Mouse (Mus musculus) olfactory bulb, adult 2 months (tissue): ENCODE measurements around the gene Gm30191. TPM values are rescaled to one million over a fixed set of nuclear protein-coding genes. Genes with fewer than 3 reads are reported as not detected.
"Not testable (repeated sequence)": the region's sequence is repeated elsewhere in the genome, so short reads cannot be mapped to it uniquely, and the experiment has no call there.

Experiments
- H3K27ac ChIP-seq: fragments of 200-500 bp; 2 replicates; pipeline ENCODE4 v1.5.1; 2012; ENCODE audit warnings: low read depth, low read length; ENCODE audit not compliant: insufficient read depth
- H3K4me1 ChIP-seq: fragments of 200-500 bp; 2 replicates; pipeline ENCODE4 v1.6.1; 2012; ENCODE audit warnings: low read length; ENCODE audit not compliant: control insufficient read depth, insufficient read depth
- H3K4me3 ChIP-seq: fragments of 200-500 bp; 2 replicates; pipeline ENCODE4 v1.5.1; 2012; ENCODE audit warnings: mild to moderate bottlenecking, low read depth, low read length, moderate library complexity; ENCODE audit not compliant: insufficient read depth
- CTCF ChIP-seq: fragments of 200-500 bp; IDR thresholded peaks from 2 replicates; pipeline ENCODE4 v1.5.1; 2012; ENCODE audit warnings: low read depth, mild to moderate bottlenecking, low read length, moderate library complexity; ENCODE audit not compliant: insufficient read depth
- POLR2A ChIP-seq: fragments of 200-500 bp; IDR thresholded peaks from 2 replicates; pipeline ENCODE4 v1.6.1; 2012; ENCODE audit warnings: mild to moderate bottlenecking, low read depth, low read length, moderate library complexity; ENCODE audit not compliant: insufficient read depth
- WGBS: fragments of 180-500 bp; shearing (Covaris S2); methylation state at CpG from one replicate; pipeline ENCODE4 v1.1.7; 2018; 5-methylcytosine and 5-hydroxymethylcytosine counted together
- polyA plus RNA-seq: library from polyadenylated mRNA; stranded (reverse); fragments of >200 nt; gene quantifications from 2 replicates; pipeline ENCODE4 v1.2.4, GENCODE M21; 2012; ENCODE audit warnings: low replicate concordance; ENCODE audit not compliant: missing spikeins, insufficient read depth, insufficient read length

Gm30191 gene
- polyA plus RNA-seq, 1 experiment, result not detected

DNA sequence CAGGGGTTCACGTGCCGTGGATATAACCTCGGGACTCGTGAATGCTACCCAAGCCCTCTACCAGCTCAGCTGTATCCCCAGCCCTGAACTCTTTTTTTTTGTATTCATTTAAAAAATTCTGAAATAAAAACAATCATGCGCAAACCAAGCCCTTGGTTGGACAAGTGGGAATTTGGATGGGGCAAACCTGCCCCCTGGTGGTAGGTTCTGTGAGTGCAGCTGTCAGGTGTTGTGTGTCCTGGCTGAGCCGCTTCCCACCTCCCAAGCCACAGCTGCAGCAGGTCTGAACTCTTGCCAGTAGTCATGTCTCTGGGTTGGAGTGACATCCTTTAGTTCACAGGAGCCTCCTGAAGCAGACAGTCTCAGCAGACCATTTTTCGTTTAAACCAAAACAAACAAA is 45.3 kb downstream of the Gm30191 start:
- TF ChIP-seq POLR2A (no peak), CTCF (peak; percentile 76)
- H3K27ac ChIP-seq, result no peak overlapping the region
- 18% methylated on average over 7 of the region's 7 CpGs for WGBS

DNA sequence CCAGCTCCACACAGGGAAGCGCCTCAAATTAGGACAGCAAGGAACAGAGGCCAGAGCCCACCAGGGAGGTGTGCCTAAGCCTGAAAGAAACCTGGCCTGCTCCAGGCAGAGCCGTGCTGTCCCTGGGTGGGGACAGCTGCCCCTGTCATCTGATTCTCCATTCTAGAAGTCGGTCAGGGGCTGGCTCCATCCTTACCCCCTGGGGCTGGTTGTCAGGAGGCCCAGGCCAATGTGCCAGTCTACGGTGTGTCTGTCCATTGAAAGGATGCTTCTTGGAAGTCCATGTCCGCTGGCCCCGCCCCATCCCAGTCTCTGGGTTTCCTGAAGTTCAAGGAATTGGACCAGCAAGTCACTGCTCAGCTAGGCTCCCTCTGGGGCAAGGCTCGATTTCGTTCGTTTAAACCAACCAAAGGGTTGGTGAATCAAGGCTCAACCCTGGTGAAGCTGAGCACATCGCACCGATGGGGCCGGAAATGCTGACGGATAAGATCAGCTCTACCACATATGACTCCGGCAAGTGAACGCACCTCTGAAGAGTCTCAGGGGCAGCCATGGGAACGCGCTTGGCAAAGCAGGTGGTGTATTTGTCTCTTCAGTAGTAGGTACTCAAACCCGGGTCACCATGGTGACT is 46.4 kb downstream of the Gm30191 start:
- Histone ChIP-seq H3K4me3 (no peak overlapping the region), H3K27ac (no peak overlapping the region), H3K4me1 (no peaks in the 10 kb centered on the region)
- TF ChIP-seq POLR2A (no peak), CTCF (no peak)
- 76% methylated on average over 18 of the region's 18 CpGs for WGBS

More for the DNA sequence above, 45.3 kb downstream of the Gm30191 start:
- Histone ChIP-seq H3K4me1 (no peaks in the 10 kb centered on the region), H3K4me3 (no peak overlapping the region)

DNA sequence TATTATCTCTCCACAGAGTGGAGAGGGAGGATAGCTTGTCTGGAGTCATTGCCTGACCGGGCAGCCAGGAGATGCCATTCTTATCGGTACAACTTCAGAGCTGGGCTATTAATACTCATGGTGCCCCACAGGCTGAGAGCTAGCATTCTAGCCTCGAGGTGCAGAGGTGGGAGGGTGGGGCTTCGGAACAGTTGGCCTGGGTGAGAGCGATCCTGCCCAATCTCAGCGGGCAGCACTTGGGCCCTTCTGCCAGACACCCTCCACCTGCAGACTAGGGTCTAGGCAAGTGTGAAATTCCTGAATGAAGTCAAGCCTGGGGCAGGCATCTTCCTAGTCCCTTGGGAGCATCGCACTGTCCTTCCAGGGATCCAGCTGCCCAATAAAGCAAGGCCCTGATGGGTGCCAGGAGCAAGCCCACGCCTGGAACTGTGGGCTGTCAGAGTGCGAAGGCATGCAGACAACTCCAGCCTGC is 47.0 kb downstream of the Gm30191 start:
- Histone ChIP-seq H3K4me3 (no peak overlapping the region), H3K27ac (no peak overlapping the region), H3K4me1 (no peaks in the 10 kb centered on the region)
- TF ChIP-seq CTCF, result no peak
- no peak for TF ChIP-seq POLR2A
- WGBS, result 74% methylated on average over 9 of the region's 9 CpGs

DNA sequence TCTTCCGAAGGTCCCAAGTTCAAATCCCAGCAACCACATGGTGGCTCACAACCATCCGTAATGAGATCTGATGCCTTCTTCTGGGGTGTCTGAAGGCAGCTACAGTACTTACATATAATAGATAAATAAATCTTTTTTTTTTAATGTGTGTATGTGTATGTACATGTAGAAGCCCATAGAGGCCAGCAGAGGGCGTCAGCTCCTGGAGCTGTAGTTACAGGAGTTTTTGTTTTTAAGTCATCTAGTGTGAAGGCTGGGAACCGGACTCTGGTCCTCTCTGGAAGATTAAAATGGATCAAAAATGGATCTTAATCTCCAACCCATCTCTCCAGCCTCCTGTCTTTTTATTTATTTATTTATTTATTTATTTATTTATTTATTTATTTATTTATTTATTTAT is 49.4 kb downstream of the Gm30191 start:
- not testable (repeated sequence) for H3K27ac ChIP-seq, H3K4me3 ChIP-seq
- peaks cover 17% of the 10 kb centered on the region for H3K4me1 ChIP-seq
- 88% methylated on average over 4 of the region's 4 CpGs for WGBS

DNA sequence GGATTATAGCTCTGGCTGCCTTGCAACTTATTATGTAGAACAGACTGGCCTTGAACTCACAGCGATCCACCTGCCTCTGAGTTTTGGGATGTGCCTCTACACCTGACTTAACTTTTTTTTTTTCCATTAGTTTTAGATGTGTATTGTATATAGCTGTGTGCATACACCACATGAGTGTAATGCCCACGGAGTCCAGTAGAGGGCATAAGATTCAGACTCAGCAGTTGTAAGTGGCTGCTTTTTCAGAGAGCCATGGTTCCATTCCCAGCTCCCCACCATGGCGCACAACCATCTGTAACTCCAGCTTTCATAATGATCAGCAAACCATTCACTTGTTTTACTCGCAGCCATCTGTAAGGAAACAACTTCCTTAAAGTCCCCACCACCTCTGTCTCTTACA is 49.8 kb downstream of the Gm30191 start:
- peaks cover 17% of the 10 kb centered on the region for H3K4me1 ChIP-seq
- H3K27ac ChIP-seq, result no peak overlapping the region
- no peak overlapping the region for H3K4me3 ChIP-seq
- WGBS, result 97% methylated on average over 4 of the region's 4 CpGs
- no peak for TF ChIP-seq CTCF
- no peak for TF ChIP-seq POLR2A

DNA sequence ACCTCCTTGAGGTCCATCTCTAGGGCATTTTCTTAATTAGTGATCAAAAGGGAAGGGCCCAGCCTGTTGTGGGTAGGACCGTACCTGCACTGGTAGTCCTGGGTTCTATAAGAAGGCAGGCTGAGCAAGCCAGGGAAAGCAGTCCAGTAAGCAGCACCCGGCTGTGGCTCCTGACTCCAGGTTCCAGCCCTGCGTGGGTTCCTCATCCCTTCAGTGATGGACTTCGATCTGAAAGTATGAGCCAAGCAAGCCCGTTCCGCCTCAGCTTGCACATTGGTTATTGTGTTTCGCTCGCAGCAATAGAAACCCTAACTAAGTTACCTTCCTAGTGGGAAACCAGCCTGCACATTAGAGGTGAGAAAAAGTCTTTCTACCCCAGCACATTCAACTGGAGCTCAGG is 50.6 kb downstream of the Gm30191 start:
- TF ChIP-seq POLR2A (no peak), CTCF (no peak)
- 98% methylated on average over 8 of the region's 8 CpGs for WGBS
- Histone ChIP-seq H3K27ac (no peak overlapping the region), H3K4me1 (peaks cover 21% of the 10 kb centered on the region), H3K4me3 (no peak overlapping the region)

DNA sequence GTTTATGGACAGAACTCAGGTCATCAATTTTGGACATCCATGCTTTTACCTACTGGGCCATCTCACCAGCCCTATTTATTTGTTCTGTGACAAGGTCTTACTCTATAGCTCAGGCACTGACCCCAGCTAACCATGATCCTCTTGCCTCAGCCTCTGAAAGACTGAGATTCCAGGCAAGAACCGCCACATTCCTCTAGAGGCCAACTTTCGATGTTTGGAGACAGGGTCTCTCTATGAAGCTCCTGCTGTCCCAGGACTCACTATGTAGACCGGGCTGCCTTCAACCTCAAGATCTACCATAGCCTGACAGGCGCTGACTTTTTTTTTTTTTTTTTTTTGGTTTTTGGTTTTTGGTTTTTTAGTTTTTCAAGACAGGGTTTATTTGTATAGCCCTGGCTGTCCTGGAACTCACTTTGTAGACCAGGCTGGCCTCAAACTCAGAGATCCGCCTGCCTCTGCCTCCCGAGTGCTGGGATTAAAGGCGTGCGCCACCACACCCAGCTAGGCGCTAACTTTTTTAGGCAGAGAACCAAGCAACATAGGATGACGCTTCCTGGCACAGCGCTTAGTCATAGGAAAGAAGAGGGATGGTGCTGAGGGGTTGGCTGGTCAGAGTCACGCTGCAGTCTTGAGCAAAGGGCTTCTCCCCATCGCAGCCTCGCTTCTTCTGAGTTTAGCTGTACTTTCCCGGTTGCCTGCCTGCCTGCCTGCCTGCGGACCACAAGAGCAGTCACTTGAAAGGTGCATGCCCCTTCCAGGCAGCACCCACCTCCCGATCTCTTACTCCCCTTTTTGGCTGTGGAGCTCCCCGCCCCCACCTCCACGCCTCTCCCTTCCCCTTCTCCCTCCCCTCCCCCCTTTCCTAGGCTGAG is 52.1 kb downstream of the Gm30191 start:
- Histone ChIP-seq H3K4me1 (peaks cover 24% of the 10 kb centered on the region), H3K27ac (no peak overlapping the region), H3K4me3 (peak overlapping the region; percentile 7; the same call in 1 of the 2 replicates)
- no peak for TF ChIP-seq POLR2A
- TF ChIP-seq CTCF, result no peak
- 62% methylated on average over 19 of the region's 19 CpGs for WGBS

DNA sequence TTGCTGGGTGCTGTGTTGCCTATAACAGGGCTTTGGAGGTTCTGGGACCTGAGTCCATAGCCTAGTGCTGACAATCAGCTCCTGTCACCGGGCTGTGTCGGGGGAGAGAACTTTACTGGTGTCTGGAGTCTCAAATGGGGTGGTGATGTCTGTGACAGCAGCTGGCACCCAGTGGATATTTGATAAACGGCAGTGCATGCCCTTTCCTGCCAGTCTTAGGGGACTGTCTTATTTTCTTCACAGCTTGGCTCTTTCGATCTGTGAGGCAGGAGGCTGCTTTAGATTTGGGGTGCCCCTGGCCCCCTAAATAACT is 52.7 kb downstream of the Gm30191 start:
- TF ChIP-seq CTCF (no peak), POLR2A (no peak)
- 35% methylated on average over 4 of the region's 4 CpGs for WGBS
- Histone ChIP-seq H3K4me3 (peak overlapping the region; percentile 7; the same call in 1 of the 2 replicates), H3K27ac (peak overlapping the region; percentile 90), H3K4me1 (peaks cover 24% of the 10 kb centered on the region)

Other genes starting within 250 kb of the Gm30191 start
- 229 TPM in 1 of 2 replicates, not detected in the other for gene Dhdds, start 246.0 kb upstream of the Gm30191 start, polyA plus RNA-seq
- not detected in 2 replicates for gene Lin28a, start 228.1 kb upstream of the Gm30191 start, polyA plus RNA-seq
- not detected in 2 replicates for gene Zfp683, start 193.1 kb upstream of the Gm30191 start, polyA plus RNA-seq
- not detected in 2 replicates for gene Crybg2, start 186.1 kb upstream of the Gm30191 start, polyA plus RNA-seq
- not detected in 2 replicates for gene Cd52, start 151.9 kb upstream of the Gm30191 start, polyA plus RNA-seq
- gene Ubxn11, start 144.4 kb upstream of the Gm30191 start, polyA plus RNA-seq, result not detected in 2 replicates
- 1,207 TPM in 1 of 2 replicates, not detected in the other for gene Sh3bgrl3, start 118.1 kb upstream of the Gm30191 start, polyA plus RNA-seq
- gene Cep85, start 59.8 kb upstream of the Gm30191 start, polyA plus RNA-seq, result 428 TPM in 1 of 2 replicates, not detected in the other
- gene Gm7534, start 43.9 kb upstream of the Gm30191 start, polyA plus RNA-seq, result not detected in 2 replicates
- not detected in 2 replicates for gene Catsper4, start 19.6 kb upstream of the Gm30191 start, polyA plus RNA-seq
- not detected in 2 replicates for gene Cnksr1, start 8.5 kb upstream of the Gm30191 start, polyA plus RNA-seq
- not detected in 2 replicates for gene E130218I03Rik, start 3.3 kb upstream of the Gm30191 start, polyA plus RNA-seq
- not detected in 2 replicates for gene Zfp593, start 1.3 kb upstream of the Gm30191 start, polyA plus RNA-seq
- not detected in 2 replicates for gene Grrp1, start 7.2 kb downstream of the Gm30191 start, polyA plus RNA-seq
- gene Pdik1l, start 41.0 kb downstream of the Gm30191 start, polyA plus RNA-seq, result not detected in 2 replicates
- gene Trim63, start 68.2 kb downstream of the Gm30191 start, polyA plus RNA-seq, result not detected in 2 replicates
- not detected in 2 replicates for gene Slc30a2, start 96.2 kb downstream of the Gm30191 start, polyA plus RNA-seq
- not detected in 2 replicates for gene Extl1, start 136.9 kb downstream of the Gm30191 start, polyA plus RNA-seq
- gene Pafah2, start 149.4 kb downstream of the Gm30191 start, polyA plus RNA-seq, result not detected in 2 replicates
- gene Stmn1, start 221.4 kb downstream of the Gm30191 start, polyA plus RNA-seq, result 402 and 593 TPM in 2 replicates
- not detected in 2 replicates for gene Paqr7, start 249.8 kb downstream of the Gm30191 start, polyA plus RNA-seq